In genomic region chr13:106562161-106562560, GRCm38 (mm10) we compare ENCODE assay signal across 13 mouse cellular contexts.
DNase-seq lines count a peak whose midpoint lies in the region; TF ChIP-seq lines count a peak whose summit lies in the region.
"Had no signal": no experiment of that assay in that cellular context is flagged by ENCODE, and none has a peak within 500 bp of the region (broad histone marks: within the 10 kb centered on the region; RNA-seq: fewer than 3 reads in every experiment).

No protein-coding gene starts in this region.

- peak; percentile 4 to 14 for DNase-seq in layer of hippocampus, adult 2 months (ENCODE audit: low spot score in 2 of 2)
- DNase-seq in layer of hippocampus, adult 9-10 months (ENCODE audit: low spot score) = no peak
- DNase-seq in cerebellum, adult 18-20 months = peak; percentile 19 to 22
- peak; percentile 32 to 40 for DNase-seq in cerebellum, postnatal 36 days
- peak; percentile 4 for DNase-seq in retina, adult 2 months (ENCODE audit: low read depth, low spot score)
- DNase-seq in gastrocnemius, postnatal 10 days = no peak
- DNase-seq in ovary, postnatal 14 days (ENCODE audit: low spot score) = no peak
- DNase-seq: kidney, postnatal 36 days; lung, postnatal 10 days; right cerebral cortex, postnatal 14 days had no signal

- H3K4me3 ChIP-seq in layer of hippocampus, adult 2 months = no peak overlapping the region
- H3K4me3 ChIP-seq: limb, embryonic 13.5 days; myocyte had no signal

- peak overlapping the region; percentile 39; the same call in 1 of the 2 replicates for H3K27ac ChIP-seq in layer of hippocampus, adult 2 months
- H3K27ac ChIP-seq: limb, embryonic 13.5 days; stomach, postnatal 0 days had no signal

- TF ChIP-seq CTCF in layer of hippocampus, adult 2 months (conservative IDR thresholded peaks at IDR 0.05) = no peak

Comparison
In these comparisons a context has a peak if more than half of its experiments do, and no peak if none do; other contexts are left out.
1. DNase-seq: peak in layer of hippocampus, adult 2 months (2 of 2), cerebellum, adult 18-20 months (2 of 2), cerebellum, postnatal 36 days (2 of 2) and retina, adult 2 months (single experiment); none in layer of hippocampus, adult 9-10 months (single experiment), gastrocnemius, postnatal 10 days (single experiment) and ovary, postnatal 14 days (single experiment).